In genomic region chr2:140692461-140692860, GRCm38 (mm10) we compare ENCODE assay signal across 19 mouse cellular contexts. TPM values are rescaled to one million over a fixed set of nuclear protein-coding genes. Genes with fewer than 3 reads are reported as not detected.
"Had no signal": no experiment of that assay in that cellular context is flagged by ENCODE, and none has a peak within 500 bp of the region (broad histone marks: within the 10 kb centered on the region; RNA-seq: fewer than 3 reads in every experiment).

No protein-coding gene starts in this region.

- H3K4me3 ChIP-seq: midbrain, embryonic 10.5 days; midbrain, embryonic 13.5 days; midbrain, embryonic 15.5 days; myocyte; neural tube, embryonic 13.5 days; neural tube, embryonic 15.5 days had no signal

- H3K27me3 ChIP-seq: midbrain, embryonic 13.5 days; midbrain, embryonic 15.5 days; neural tube, embryonic 13.5 days; neural tube, embryonic 15.5 days had no signal

- H3K9me3 ChIP-seq: midbrain, embryonic 10.5 days; midbrain, embryonic 13.5 days; midbrain, embryonic 15.5 days; neural tube, embryonic 13.5 days; neural tube, embryonic 15.5 days had no signal

- H3K9ac ChIP-seq: lung, embryonic 14.5 days; midbrain, embryonic 13.5 days; midbrain, embryonic 15.5 days; neural tube, embryonic 13.5 days; neural tube, embryonic 15.5 days had no signal

- H3K4me1 ChIP-seq: midbrain, embryonic 13.5 days; midbrain, embryonic 15.5 days; neural tube, embryonic 13.5 days; neural tube, embryonic 15.5 days had no signal

- H3K27ac ChIP-seq: midbrain, embryonic 10.5 days; midbrain, embryonic 13.5 days; midbrain, embryonic 15.5 days; neural tube, embryonic 13.5 days; neural tube, embryonic 15.5 days had no signal

- DNase-seq: lung, adult 18-20 months; lung, embryonic 14.5 days; lung, postnatal 10 days; lung, postnatal 4 days; retina, postnatal 1 day; right cerebral cortex, adult 18-20 months; right cerebral cortex, postnatal 25 days; right cerebral cortex, postnatal 4 days; spleen, adult 18-20 months; thymus, adult 2 months; thymus, postnatal 25 days; thymus, postnatal 4 days had no signal

- ATAC-seq: midbrain, embryonic 13.5 days; midbrain, embryonic 15.5 days had no signal

- H3K4me2 ChIP-seq: lung, embryonic 14.5 days; midbrain, embryonic 13.5 days; midbrain, embryonic 15.5 days; neural tube, embryonic 13.5 days; neural tube, embryonic 15.5 days had no signal

- H3K36me3 ChIP-seq: midbrain, embryonic 10.5 days; midbrain, embryonic 13.5 days; midbrain, embryonic 15.5 days; neural tube, embryonic 13.5 days; neural tube, embryonic 15.5 days had no signal

RNA-seq across cellular contexts. Expression of gene Flrt3, which starts 21.2 kb away (rescaled TPM):
- total RNA-seq: megakaryocyte, adult 5-6 weeks had no signal
